27 mouse cellular contexts compared by ENCODE assay signal in genomic region chr12:92589725-92590124, GRCm38 (mm10).
DNase-seq lines count a peak whose midpoint lies in the region; ATAC-seq and TF ChIP-seq lines count a peak whose summit lies in the region.
"Had no signal": no experiment of that assay in that cellular context is flagged by ENCODE, and none has a peak within 500 bp of the region (broad histone marks: within the 10 kb centered on the region; RNA-seq: fewer than 3 reads in every experiment).

No protein-coding gene starts in this region.

- no peak for ATAC-seq in hindbrain, postnatal 0 days
- no peak for ATAC-seq in hindbrain, embryonic 14.5 days (ENCODE audit: low FRiP score)
- ATAC-seq in forebrain, embryonic 15.5 days (replicated peaks), result peak; percentile 91
- ATAC-seq: activated CD4-positive, CD25-positive, alpha-beta regulatory T cell, adult 4 months; liver, embryonic 12.5 days; liver, postnatal 0 days had no signal

- H3K4me1 ChIP-seq in hindbrain, postnatal 0 days (ENCODE audit: insufficient read depth, low read length), result no peaks in the 10 kb centered on the region
- H3K4me1 ChIP-seq in hindbrain, embryonic 14.5 days (replicated peaks; ENCODE audit: control insufficient read depth, insufficient read depth, low read length), result no peaks in the 10 kb centered on the region
- H3K4me1 ChIP-seq in forebrain, embryonic 15.5 days, result peaks cover 6% of the 10 kb centered on the region
- H3K4me1 ChIP-seq: embryonic facial prominence, embryonic 10.5 days; embryonic facial prominence, embryonic 15.5 days; hindbrain, embryonic 10.5 days; liver, embryonic 12.5 days had no signal

- no peaks in the 10 kb centered on the region for H3K9me3 ChIP-seq in hindbrain, postnatal 0 days (ENCODE audit: low read length)
- H3K9me3 ChIP-seq in hindbrain, embryonic 14.5 days (ENCODE audit: control insufficient read depth, low read length), result no peaks in the 10 kb centered on the region
- no peaks in the 10 kb centered on the region for H3K9me3 ChIP-seq in forebrain, embryonic 15.5 days
- H3K9me3 ChIP-seq: embryonic facial prominence, embryonic 10.5 days; embryonic facial prominence, embryonic 15.5 days; hindbrain, embryonic 10.5 days; liver, embryonic 12.5 days had no signal

- H3K4me3 ChIP-seq in hindbrain, postnatal 0 days (ENCODE audit: low read length), result no peak overlapping the region
- H3K4me3 ChIP-seq in hindbrain, embryonic 14.5 days (replicated peaks; ENCODE audit: low read length), result no peak overlapping the region
- no peak overlapping the region for H3K4me3 ChIP-seq in forebrain, embryonic 15.5 days
- H3K4me3 ChIP-seq: embryonic facial prominence, embryonic 10.5 days; embryonic facial prominence, embryonic 15.5 days; hindbrain, embryonic 10.5 days; liver, embryonic 12.5 days had no signal

- DNase-seq in cerebellum, adult 9-10 months, result peak; percentile 6
- DNase-seq in cerebellum, adult 9-11 months, result no peak
- DNase-seq in hindbrain, postnatal 0 days (ENCODE audit: low spot score), result peak; percentile 7
- no peak for DNase-seq in hindbrain, embryonic 14.5 days (ENCODE audit: low spot score)
- peak; percentile 3 for DNase-seq in retina, postnatal 1 day
- DNase-seq in right cerebral cortex, adult 18-20 months, result no peak
- no peak for DNase-seq in adrenal gland, postnatal 10 days
- DNase-seq: adrenal gland, adult 8-10 months; cerebellum, adult 18-20 months; cerebellum, postnatal 25 days; gastrocnemius, postnatal 10 days; heart, postnatal 14 days; kidney, adult 11 months; kidney, postnatal 14 days; left cerebral cortex, postnatal 4 days; liver, postnatal 0 days; lung, postnatal 36 days; spleen, adult 18-20 months had no signal

- TF ChIP-seq CTCF in hindbrain, postnatal 0 days (IDR thresholded peaks at IDR 0.05; ENCODE audit: low read depth), result no peak

- H3K27ac ChIP-seq in hindbrain, postnatal 0 days, result no peak overlapping the region
- no peak overlapping the region for H3K27ac ChIP-seq in hindbrain, embryonic 14.5 days
- H3K27ac ChIP-seq in forebrain, embryonic 15.5 days (replicated peaks), result peak overlapping the region; percentile 70
- H3K27ac ChIP-seq: embryonic facial prominence, embryonic 10.5 days; embryonic facial prominence, embryonic 15.5 days; hindbrain, embryonic 10.5 days; liver, embryonic 12.5 days; stomach, postnatal 0 days had no signal

- 59% methylated on average over 2 of the region's 2 CpGs for WGBS in hindbrain, postnatal 0 days
- 65% methylated on average over 2 of the region's 2 CpGs for WGBS in hindbrain, embryonic 14.5 days
- 30% methylated on average over 2 of the region's 2 CpGs for WGBS in forebrain, embryonic 15.5 days

- H3K27me3 ChIP-seq in hindbrain, postnatal 0 days (ENCODE audit: insufficient read depth, low read length), result no peaks in the 10 kb centered on the region
- H3K27me3 ChIP-seq in hindbrain, embryonic 14.5 days (ENCODE audit: control insufficient read depth, insufficient read depth, low read length), result no peaks in the 10 kb centered on the region
- H3K27me3 ChIP-seq in forebrain, embryonic 15.5 days, result no peaks in the 10 kb centered on the region
- H3K27me3 ChIP-seq: CH12.LX; embryonic facial prominence, embryonic 15.5 days; liver, embryonic 12.5 days had no signal

- H3K4me2 ChIP-seq in hindbrain, postnatal 0 days (ENCODE audit: low read depth, low read length), result no peak overlapping the region
- H3K4me2 ChIP-seq in hindbrain, embryonic 14.5 days (replicated peaks), result no peak overlapping the region
- no peak overlapping the region for H3K4me2 ChIP-seq in forebrain, embryonic 15.5 days (replicated peaks)
- H3K4me2 ChIP-seq: embryonic facial prominence, embryonic 15.5 days; liver, embryonic 12.5 days; midbrain, embryonic 11.5 days had no signal

- no peak overlapping the region for H3K9ac ChIP-seq in hindbrain, postnatal 0 days (replicated peaks; ENCODE audit: low read length)
- no peak overlapping the region for H3K9ac ChIP-seq in hindbrain, embryonic 14.5 days
- no peak overlapping the region for H3K9ac ChIP-seq in forebrain, embryonic 15.5 days (replicated peaks)
- H3K9ac ChIP-seq: embryonic facial prominence, embryonic 15.5 days; liver, embryonic 12.5 days; liver, postnatal 0 days had no signal

- H3K36me3 ChIP-seq in hindbrain, postnatal 0 days (ENCODE audit: insufficient read depth, low read length), result no peaks in the 10 kb centered on the region
- no peaks in the 10 kb centered on the region for H3K36me3 ChIP-seq in hindbrain, embryonic 14.5 days (replicated peaks; ENCODE audit: control insufficient read depth, insufficient read depth)
- no peaks in the 10 kb centered on the region for H3K36me3 ChIP-seq in forebrain, embryonic 15.5 days
- H3K36me3 ChIP-seq: embryonic facial prominence, embryonic 10.5 days; embryonic facial prominence, embryonic 15.5 days; hindbrain, embryonic 10.5 days; liver, embryonic 12.5 days had no signal

Comparison
In these comparisons a context has a peak if more than half of its experiments do, and no peak if none do; other contexts are left out.
1. DNase-seq: peak in cerebellum, adult 9-10 months (single experiment), hindbrain, postnatal 0 days (single experiment) and retina, postnatal 1 day (single experiment); none in cerebellum, adult 9-11 months (single experiment), hindbrain, embryonic 14.5 days (single experiment), right cerebral cortex, adult 18-20 months (single experiment) and adrenal gland, postnatal 10 days (single experiment).